Mouse (Mus musculus) embryo, embryonic 9.5 days (tissue): Measurements from ENCODE around the gene Psmd10.

Experiments used
- DNase-seq: peaks from one replicate; pipeline ENCODE4 v3.0.0-alpha.2; 2017; ENCODE audit errors: extremely low spot score

Gene Psmd10

DNA sequence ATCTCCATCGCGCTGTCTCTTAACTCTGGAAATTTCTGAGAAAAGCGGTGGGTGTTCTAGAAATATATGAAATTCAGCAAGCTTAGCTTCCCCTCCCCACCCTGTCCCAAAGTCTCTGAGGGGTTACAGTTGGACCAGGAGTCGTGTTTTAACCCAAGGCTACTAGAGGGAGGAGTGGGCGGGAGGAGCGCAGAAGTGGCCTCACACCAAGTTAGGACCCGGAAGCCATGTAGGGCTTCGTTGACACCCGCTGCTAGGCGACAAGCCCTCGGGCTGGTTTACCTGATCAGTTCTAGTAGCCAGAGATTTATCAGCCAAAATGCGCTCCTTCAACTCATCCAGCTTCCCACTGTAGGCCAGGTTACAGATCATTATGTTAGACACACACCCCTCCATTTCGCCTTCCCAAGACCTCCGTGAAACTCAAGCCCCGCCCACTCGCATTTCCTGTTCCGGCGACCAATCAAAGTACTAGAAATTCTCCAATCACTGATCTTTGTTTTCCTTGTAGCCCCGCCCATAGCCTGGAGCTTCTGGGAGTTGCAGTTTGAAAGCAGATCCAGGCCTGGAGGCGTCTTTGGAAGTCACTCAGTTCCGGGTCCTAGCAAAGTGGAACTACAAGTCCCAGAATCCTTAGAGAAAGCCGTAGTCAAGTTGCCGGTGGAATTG is at the start of gene Psmd10, which contains the start of gene Atg4a:
Gene Psmd10, minus strand, starts transcription at position 457 of the 669 bp plus-strand sequence.
Gene Atg4a, plus strand, starts transcription at position 636 of the 669 bp plus-strand sequence.
- DNase-seq = peak; percentile 87

DNA sequence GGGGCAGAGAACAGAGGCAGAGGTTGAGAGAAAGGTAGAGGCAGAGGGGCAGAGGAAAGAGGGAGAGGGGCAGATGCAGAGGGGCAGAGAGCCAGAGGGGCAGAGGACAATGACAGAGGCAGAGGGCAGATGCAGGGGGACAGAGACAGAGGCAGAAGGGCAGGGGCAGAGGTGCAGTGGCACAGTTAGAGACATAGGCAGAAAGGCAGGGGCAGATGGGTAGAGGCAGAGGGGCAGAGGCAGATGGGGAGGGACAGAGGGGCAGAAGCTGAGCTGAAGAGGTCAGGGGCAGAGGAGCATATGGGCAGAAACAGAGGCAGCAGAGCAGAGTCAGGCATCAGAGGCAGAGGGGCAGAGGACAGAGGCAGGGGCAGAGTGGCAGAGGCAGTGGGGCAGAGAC is 42.4 kb upstream of the Psmd10 start:
- DNase-seq = no peak

DNA sequence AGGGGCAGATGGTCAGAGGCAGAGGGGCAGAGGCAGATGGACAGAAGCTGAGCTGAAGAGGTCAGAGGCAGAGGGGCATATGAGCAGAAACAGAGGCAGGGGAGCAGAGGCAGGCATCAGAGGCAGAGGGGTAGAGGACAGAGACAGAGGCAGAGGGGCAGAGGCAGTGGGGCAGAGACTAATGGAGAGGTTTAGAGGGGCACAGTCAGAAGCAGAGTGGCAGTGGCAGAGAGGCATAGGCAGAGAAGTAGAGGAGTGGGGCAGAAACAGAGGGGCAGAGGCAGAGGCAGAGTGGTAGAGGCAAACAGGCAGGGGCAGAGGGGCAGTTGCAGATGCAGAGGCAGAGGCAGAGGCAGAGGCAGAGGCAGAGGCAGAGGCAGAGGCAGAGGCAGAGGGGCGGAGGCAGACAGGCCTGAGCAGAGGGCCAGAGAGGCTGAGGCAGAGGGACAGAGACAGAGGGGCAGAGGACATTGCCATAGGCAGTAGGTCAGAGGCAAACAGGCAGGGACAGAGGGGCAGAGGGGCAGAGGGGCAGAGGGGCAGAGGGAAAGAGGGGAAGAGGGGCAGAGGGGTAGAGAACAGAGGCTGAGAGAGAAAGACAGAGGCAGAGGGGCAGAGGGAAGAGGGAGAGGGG is 41.5 kb upstream of the Psmd10 start:
- DNase-seq = no peak

DNA sequence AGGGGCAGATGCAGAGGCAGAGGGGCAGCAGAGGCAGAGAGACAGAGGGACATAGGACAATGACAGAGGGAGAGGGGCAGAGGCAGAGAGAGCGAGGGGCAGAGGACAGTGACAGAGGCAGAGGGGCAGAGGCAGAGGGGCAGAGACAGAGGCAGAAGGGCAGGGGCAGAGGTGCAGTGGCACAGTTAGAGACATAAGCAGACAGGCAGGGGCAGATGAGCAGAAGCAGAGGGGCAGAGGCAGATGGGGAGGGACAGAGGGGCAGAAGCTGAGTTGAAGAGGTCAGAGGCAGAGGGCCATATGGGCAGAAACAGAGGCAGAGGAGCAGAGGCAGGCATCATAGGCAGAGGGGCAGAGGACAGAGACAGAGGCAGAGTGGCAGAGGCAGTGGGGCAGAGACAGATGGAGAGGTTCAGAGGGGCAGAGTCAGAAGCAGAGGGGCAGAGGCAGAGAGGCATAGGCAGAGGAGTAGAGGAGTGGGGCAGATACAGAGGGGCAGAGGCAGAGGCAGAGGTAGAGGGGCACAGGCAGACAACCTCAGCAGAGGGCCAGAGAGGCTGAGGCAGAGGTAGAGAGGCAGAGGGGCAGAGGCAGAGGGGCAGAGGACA is 40.5 kb upstream of the Psmd10 start:
- peak; percentile 2 for DNase-seq

DNA sequence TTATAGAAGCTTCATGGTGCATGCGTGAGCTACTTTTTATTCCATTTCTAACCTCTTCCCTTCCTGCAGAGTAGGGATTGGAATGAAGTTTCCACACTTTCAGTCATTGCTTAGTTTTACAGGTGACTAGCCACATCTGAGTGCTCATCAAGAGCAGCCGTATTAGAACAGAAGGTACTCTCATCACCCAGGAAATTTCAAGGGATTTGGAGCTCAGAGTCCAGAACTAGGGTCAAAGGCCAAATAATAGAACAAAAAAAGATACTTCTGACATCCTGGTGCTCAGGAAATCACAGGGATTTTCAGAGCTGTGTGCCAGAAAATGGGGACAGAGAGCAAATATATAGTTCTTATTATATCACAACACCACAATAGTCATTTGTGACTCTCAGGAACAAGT is 28.7 kb upstream of the Psmd10 start:
- DNase-seq = no peak

DNA sequence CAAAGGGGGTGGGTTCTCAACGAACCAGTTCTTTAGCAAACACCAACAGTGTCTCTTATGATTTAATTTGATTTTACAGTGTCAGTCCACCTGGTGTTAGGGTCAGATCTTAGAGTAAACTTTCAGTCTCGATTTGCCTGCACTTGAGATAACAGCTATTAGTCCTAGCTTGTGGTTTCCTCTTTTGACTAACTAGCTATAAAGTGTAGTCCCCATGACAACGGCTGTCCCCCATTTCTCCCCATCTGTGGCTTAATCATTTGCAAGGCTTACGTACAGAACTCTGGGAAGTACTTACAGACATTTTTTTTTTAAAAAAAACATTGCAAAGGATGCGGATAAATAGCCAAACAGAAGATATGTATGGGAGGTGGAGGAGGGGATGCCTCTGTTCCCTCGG is 28.3 kb upstream of the Psmd10 start:
- DNase-seq = no peak

DNA sequence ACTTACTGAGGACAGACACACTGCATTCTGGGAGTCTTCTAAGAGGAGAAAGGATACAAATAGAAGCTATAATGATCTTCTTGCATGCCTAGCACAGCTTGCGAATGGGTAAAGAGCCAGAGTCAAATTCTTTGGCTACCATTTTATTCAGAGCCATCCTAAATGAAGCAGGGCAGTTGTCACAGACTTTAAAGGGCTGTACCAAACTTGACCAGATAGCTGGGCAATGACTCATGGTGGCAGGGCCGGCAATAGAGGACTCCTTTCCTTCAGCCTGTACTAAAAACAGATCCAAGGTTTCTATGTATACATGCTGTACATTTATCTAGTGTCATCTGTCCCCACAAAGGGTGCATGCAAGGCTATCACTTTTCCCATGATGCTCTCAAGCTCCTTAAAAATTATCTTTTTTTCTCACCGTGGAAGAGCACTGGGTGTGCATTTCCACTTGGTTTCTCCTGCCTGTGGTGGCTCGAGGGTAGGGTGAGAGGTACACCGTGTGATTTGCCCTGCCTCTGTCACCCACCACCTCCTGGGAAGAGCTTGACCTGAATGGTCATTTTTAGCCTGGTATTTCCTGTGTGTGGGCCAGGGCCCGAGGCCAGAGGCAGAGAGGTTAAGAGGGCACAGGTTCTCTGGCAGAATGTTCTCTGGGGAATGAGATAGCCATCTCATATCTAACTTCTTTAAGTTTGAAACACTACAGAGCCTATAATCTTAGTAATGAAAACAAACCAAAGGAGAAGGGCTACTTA is 26.9 kb upstream of the Psmd10 start:
- DNase-seq = peak; percentile 5

DNA sequence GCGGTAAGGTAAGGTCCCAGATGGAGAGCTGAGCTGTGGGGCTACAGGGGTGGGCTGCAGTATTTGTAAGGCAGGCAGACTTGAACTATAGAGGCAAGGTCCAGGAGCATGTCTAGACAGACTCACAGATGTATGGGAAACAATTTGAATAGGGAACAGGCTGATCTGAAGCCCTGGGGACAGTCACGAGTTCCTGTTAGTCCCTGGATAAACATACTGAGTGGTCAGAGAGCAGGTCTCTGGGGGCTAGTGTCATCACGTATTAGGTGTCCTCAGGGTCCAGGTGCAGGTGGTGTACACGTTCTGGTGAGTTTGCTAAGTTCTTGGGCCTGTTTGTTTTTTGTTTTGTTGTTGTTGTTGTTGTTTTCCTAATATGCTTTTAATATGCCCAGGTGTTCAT is 23.6 kb upstream of the Psmd10 start:
- DNase-seq = no peak

DNA sequence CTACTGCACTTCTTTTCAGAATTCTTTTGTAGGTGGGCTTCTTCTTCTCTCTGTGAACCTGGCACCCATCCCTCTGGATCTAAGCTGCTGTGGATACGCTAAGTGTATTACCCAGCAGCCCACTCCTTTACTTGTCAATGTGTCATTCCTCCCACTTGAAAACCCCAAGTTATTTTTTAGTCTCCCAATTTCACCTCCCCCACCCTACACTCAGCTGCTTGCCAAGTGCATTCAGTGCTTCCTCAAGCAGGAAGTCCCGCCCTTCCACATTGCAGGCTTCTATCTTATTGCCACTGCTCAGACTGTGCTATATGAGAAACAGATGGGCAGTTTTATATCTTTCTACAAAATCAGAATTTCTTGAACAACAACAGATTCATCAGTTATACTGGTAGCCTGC is 23.0 kb upstream of the Psmd10 start:
- no peak for DNase-seq

DNA sequence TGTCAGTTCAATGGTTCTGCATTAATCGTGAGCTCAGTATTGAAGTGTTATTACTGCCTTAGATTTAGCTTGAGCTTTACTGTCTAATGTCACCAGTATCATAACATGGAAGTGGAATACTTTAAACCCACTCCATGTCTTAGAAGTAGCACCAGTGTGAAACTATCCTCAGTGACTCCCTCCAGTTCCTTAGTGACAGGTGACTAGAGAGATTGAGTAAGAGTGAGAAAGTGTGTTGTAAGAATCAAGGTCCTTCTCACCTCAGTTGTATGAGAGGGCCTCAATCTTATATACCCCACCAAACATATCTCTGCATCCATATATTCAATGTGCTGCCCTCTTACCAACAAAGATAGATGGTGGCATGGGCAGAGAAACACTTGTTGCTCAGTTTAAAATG is 22.4 kb upstream of the Psmd10 start:
- no peak for DNase-seq

DNA sequence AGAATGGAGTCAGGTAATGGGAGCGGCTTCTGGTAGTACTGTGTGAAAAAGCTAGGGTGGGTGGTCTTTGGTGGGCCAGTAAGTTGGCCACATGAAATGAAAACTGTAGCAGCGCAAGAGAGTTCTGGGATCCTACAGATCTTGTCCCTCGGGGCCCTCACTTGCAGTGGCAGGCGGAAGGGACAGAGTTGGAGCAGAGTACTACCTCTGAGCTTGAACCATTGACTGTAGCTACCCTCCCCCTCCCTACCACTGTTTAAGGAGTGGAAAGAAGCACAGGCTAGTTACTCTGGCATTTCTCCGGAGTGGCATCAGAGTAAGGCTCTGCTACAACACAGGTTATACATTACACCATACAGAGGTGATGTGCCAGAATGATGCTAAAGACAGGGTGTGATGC is 431 bp upstream of the Psmd10 start:
- no peak for DNase-seq

DNA sequence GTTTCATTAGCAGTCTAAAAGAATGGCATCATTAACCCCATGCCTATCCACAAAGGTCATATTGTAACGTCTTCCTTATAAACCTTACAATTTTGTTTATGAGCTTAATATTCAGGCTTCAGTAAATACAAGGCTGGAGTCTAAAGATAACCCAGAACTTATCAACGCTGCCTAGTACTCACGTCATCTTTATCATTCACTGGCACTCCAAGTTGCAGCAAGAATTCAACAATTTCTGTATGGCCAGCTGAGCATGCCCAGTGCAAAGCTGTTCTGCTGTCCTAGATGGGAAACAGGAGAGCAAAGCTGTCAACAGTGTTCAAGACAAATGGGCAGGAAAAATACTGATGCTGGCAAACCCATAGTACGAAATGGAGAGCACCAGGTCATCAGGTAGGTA is 2.9 kb downstream of the Psmd10 start:
- DNase-seq = no peak

DNA sequence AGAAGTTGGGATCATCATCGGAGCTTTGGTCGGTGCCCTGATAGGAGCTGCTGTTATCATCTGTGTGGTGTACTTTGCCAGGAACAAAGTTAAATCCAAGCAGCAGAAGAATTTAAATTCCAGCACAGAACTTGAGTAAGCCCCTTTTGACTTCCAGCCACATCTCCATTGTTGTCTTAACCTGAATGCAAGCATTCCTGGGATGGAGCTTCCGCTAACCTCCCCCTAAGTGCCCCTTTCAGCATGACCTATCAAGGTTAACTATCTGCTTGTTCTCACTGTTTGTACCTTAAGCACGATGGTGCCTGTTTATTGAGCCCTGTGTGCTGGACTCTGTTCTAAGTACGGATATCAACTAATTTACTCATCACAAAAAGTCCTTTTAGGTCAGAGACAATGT is 20.3 kb downstream of the Psmd10 start:
- DNase-seq = no peak

DNA sequence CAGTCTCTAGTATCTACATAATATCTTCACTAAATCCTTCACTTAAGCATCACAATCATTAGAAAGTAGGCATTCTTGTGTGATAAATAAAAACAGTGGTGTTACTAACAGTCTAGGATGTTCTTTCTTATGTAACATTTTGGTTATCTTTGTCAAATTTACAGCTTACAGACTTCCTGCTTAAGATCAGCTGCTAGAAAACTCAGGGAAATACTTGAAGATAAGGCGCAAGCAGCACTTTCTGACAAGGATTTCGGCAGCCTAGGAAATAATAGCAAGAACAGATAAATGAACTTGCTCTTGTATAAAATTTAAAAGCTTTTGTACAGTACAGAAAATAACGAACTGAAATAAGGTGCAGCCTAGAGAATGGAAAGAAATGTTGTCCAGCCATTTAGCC is 23.3 kb downstream of the Psmd10 start:
- no peak for DNase-seq

DNA sequence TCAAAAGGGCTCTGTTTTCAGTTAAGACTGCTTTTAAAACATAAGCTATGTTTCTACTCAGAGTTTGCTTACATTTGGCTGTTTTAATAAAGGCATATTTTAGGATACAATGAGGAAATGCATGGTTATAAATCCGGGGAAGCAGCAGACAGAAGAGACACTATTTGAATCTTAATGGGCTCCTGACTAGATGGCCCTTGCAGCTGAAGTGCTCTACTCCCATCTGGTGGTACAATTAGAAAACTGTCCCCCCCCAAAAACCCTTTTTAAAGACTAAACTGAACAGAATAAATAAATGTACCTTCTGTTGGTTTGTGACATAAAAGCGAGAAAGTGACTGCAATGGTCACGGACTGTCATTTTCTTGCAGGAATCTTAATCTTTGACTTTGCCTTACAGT is 24.5 kb downstream of the Psmd10 start:
- no peak for DNase-seq

DNA sequence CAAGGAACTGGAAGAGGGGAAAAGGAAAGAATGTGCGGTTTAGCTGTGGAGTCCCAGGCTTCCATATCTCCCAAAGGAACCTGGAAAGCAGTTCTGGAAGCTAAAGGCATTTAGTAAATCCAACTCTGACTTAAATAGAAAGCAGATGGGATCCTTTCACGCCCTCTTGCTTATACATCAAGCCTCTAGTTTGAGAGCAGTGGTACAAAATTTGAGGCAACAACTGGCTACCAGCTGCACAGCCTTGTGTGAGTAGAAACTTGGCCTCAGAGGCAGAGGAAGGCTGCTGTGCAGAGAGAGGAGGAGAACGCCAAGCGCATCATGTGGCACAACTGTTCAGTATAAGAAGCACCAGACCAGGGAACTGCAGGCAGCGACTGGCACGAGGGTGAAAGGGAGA is 35.2 kb downstream of the Psmd10 start:
- DNase-seq = no peak

DNA sequence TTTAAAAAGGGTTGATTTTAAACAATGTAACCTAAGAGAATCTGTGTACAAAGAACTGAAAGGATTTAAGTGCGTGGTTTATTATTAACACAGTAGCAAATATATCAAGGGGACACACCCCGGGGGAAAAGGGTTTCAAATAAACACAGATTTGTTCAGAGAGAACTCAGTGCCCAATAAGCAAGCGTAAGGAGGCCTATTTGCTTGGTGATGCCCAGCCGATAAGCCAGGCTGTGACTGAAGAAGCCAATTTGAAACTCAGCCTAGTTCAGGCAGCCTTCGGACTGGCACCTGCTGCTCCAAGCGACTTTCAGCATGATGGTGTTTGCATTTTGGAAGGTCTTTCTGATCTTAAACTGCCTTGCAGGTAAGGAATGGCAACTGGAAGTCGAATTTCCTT is 49.2 kb downstream of the Psmd10 start, which contains the start of gene Vsig1:
Gene Vsig1, plus strand, starts transcription at position 249 of the 400 bp plus-strand sequence.
- DNase-seq = no peak

DNA sequence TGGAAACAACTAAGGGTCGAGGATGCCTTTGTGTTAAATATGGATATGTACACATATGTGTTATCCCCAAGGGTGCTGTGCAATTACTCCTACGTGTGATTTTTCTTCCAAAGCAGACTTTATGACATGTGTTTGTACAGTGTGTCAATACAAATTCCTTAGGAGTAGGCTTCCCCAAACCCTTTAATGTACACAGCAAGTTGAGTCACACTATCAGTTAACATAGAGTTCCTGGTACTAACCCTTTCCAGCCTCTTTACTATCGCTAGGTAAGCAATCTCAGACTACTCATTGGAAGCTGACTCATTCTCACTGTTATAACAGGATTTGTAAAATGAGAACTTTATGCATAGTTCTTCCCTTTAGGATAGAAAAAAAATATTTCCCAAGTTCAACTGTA is 53.0 kb downstream of the Psmd10 start:
- no peak for DNase-seq
